Mouse (Mus musculus): ENCODE data around the gene Gm9964.

DNA sequence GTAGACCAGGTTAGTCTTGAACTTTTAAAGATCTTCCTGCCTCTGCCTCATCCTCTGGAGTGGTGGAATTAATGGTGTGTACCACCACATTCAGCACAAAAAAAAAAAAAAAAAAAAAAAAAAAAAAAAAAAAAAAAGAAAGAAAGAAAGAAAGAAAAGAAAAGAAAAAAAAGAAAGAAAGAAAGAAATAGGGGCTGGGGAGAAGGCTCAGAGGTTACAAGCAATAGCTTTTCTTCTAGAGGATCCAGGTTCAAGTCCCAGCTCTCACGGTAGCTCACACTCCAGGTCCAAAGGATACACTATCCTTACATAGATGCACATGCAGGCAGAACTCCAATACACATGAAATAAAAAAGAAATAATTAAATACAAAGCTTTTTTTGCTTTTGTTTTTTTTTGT is 32.9 kb upstream of the Gm9964 start:
- TF ChIP-seq GATA1 (IDR thresholded peaks at IDR 0.05; ENCODE audit: borderline replicate concordance, low read length) (no peak), FLI1 (IDR thresholded peaks at IDR 0.05; ENCODE audit: low read length) (no peak)

All from megakaryocyte, embryonic 14.5 days (primary cell).